In the genomic region with DNA sequence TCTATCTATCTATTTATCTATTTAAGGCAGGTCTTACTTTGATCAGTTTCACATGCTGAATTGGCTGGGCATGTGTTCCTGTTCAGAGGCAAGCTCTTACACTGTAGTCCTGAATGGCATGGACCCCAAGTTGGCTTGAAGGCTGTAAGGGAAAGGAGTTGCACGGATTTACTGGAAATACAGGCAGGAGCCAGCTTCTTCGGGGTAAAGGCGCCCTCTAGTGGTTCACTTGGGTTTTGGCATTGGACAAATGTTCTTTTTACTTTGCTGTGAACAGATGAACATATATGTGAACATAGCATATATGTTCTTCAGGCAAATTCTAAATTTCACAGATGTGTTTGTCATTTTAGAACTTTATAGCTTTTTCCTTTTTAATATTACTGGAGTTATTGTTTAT, we compare ENCODE assay signal across 10 mouse cellular contexts. TPM values are rescaled to one million over a fixed set of nuclear protein-coding genes. Genes with fewer than 3 reads are reported as not detected.
A peak's percentile ranks its signal among the peaks of the same experiment; 100 is the strongest.
DNase-seq lines count a peak whose midpoint lies in the region; ATAC-seq and TF ChIP-seq lines count a peak whose summit lies in the region.
"Had no signal": no experiment of that assay in that cellular context is flagged by ENCODE, and none has a peak within 500 bp of the region (broad histone marks: within the 10 kb centered on the region; RNA-seq: fewer than 3 reads in every experiment).

No protein-coding gene starts in this region.

- TF ChIP-seq POLR2A in ES-Bruce4 (IDR thresholded peaks at IDR 0.05; ENCODE audit: insufficient read depth, low read length), result no peak

- no peaks in the 10 kb centered on the region for H3K27me3 ChIP-seq in hindbrain, embryonic 10.5 days (ENCODE audit: insufficient read depth, poor library complexity, severe bottlenecking)
- H3K27me3 ChIP-seq in hindbrain, embryonic 16.5 days (replicated peaks; ENCODE audit: control insufficient read depth, insufficient read depth, low read length), result no peaks in the 10 kb centered on the region
- H3K27me3 ChIP-seq in ES-Bruce4 (ENCODE audit: control insufficient read depth, insufficient read depth, low read length, poor library complexity, severe bottlenecking), result no peaks in the 10 kb centered on the region
- H3K27me3 ChIP-seq in midbrain, postnatal 0 days (ENCODE audit: insufficient read depth, low read length), result no peaks in the 10 kb centered on the region
- H3K27me3 ChIP-seq: embryonic facial prominence, embryonic 12.5 days; megakaryocyte, embryonic 14.5 days had no signal

- H3K4me2 ChIP-seq in hindbrain, embryonic 16.5 days (ENCODE audit: low read length), result no peak overlapping the region
- no peak overlapping the region for H3K4me2 ChIP-seq in midbrain, postnatal 0 days (ENCODE audit: low read depth, low read length, poor library complexity, severe bottlenecking)
- H3K4me2 ChIP-seq: embryonic facial prominence, embryonic 12.5 days had no signal

- TF ChIP-seq EP300 in ES-Bruce4 (IDR thresholded peaks at IDR 0.05; ENCODE audit: insufficient read depth, low read depth, low read length), result no peak

- no peak overlapping the region for H3K4me3 ChIP-seq in hindbrain, embryonic 10.5 days
- H3K4me3 ChIP-seq in hindbrain, embryonic 16.5 days (ENCODE audit: low read length), result no peak overlapping the region
- H3K4me3 ChIP-seq in ES-Bruce4 (ENCODE audit: low read depth, low read length), result no peak overlapping the region
- no peak overlapping the region for H3K4me3 ChIP-seq in midbrain, postnatal 0 days (ENCODE audit: low read depth, low read length)
- H3K4me3 ChIP-seq: megakaryocyte, embryonic 14.5 days had no signal

- peaks cover 28% of the 10 kb centered on the region for H3K4me1 ChIP-seq in hindbrain, embryonic 10.5 days (replicated peaks)
- peaks cover 24% of the 10 kb centered on the region for H3K4me1 ChIP-seq in hindbrain, embryonic 16.5 days (ENCODE audit: control insufficient read depth, insufficient read depth, low read depth, low read length)
- H3K4me1 ChIP-seq in ES-Bruce4 (ENCODE audit: control insufficient read depth, insufficient read depth, low read length), result no peaks in the 10 kb centered on the region
- H3K4me1 ChIP-seq in midbrain, postnatal 0 days (ENCODE audit: insufficient read depth, low read length), result peaks cover 18% of the 10 kb centered on the region; the same call in 1 of the 2 replicates

- under 1% methylated on average over 3 of the region's 3 CpGs for WGBS in hindbrain, embryonic 10.5 days
- 0% methylated on average over 3 of the region's 3 CpGs for WGBS in hindbrain, embryonic 16.5 days
- WGBS in midbrain, postnatal 0 days, result 0% methylated on average over 3 of the region's 3 CpGs

- intact Hi-C loops in gastrocnemius, postnatal 36 days (cut with DNase I), result loop anchor here (2.0 kb wide), 1 partner anchor 388 kb away; no protein-coding TSS in a partner anchor

- no peaks in the 10 kb centered on the region for H3K9me3 ChIP-seq in hindbrain, embryonic 10.5 days
- no peaks in the 10 kb centered on the region for H3K9me3 ChIP-seq in hindbrain, embryonic 16.5 days (ENCODE audit: control insufficient read depth, low read length)
- no peaks in the 10 kb centered on the region for H3K9me3 ChIP-seq in ES-Bruce4 (replicated peaks; ENCODE audit: control insufficient read depth, insufficient read depth, low read length, poor library complexity, severe bottlenecking)
- H3K9me3 ChIP-seq in midbrain, postnatal 0 days (ENCODE audit: low read length), result no peaks in the 10 kb centered on the region
- H3K9me3 ChIP-seq: embryonic facial prominence, embryonic 12.5 days; megakaryocyte, embryonic 14.5 days had no signal

- DNase-seq in hindbrain, embryonic 10.5 days (ENCODE audit: low spot score), result peak; percentile 77
- DNase-seq in cerebellum, adult 8-10 months, result peak; percentile 73
- DNase-seq in gastrocnemius, postnatal 36 days, result peak; percentile 42 to 65
- peak; percentile 51 for DNase-seq in left cerebral cortex, adult 11 months (ENCODE audit: low spot score)
- DNase-seq in midbrain, postnatal 0 days (ENCODE audit: low spot score), result peak; percentile 83
- DNase-seq in testis, postnatal 10 days (ENCODE audit: low spot score), result peak; percentile 76

- TF ChIP-seq CTCF in ES-Bruce4 (IDR thresholded peaks at IDR 0.05; ENCODE audit: low read depth, low read length), result peak; percentile 66
- TF ChIP-seq CTCF in midbrain, postnatal 0 days (IDR thresholded peaks at IDR 0.05), result peak; percentile 96

- no peak overlapping the region for H3K9ac ChIP-seq in hindbrain, embryonic 16.5 days (ENCODE audit: low read depth, low read length)
- 0 out of 2 replicates have a peak overlapping the region, but pooled peaks have one; percentile 90 for H3K9ac ChIP-seq in ES-Bruce4 (ENCODE audit: low read depth, poor library complexity, severe bottlenecking)
- no peak overlapping the region for H3K9ac ChIP-seq in midbrain, postnatal 0 days (replicated peaks; ENCODE audit: low read length, poor library complexity, severe bottlenecking)
- H3K9ac ChIP-seq: embryonic facial prominence, embryonic 12.5 days had no signal

- no peak overlapping the region for H3K27ac ChIP-seq in hindbrain, embryonic 10.5 days
- no peak overlapping the region for H3K27ac ChIP-seq in hindbrain, embryonic 16.5 days (ENCODE audit: low read depth, low read length)
- H3K27ac ChIP-seq in ES-Bruce4 (ENCODE audit: insufficient read depth, low read length), result no peak overlapping the region
- no peak overlapping the region for H3K27ac ChIP-seq in midbrain, postnatal 0 days (ENCODE audit: low read depth, low read length)
- H3K27ac ChIP-seq: embryonic facial prominence, embryonic 12.5 days had no signal

- no peak for ATAC-seq in hindbrain, embryonic 16.5 days
- ATAC-seq in midbrain, postnatal 0 days (ENCODE audit: low FRiP score), result no peak

- H3K36me3 ChIP-seq in hindbrain, embryonic 10.5 days, result peaks cover 65% of the 10 kb centered on the region
- H3K36me3 ChIP-seq in hindbrain, embryonic 16.5 days (ENCODE audit: control insufficient read depth, insufficient read depth, low read length), result peaks cover 19% of the 10 kb centered on the region
- H3K36me3 ChIP-seq in ES-Bruce4 (ENCODE audit: control insufficient read depth, insufficient read depth, low read length, poor library complexity, severe bottlenecking), result peaks cover 73% of the 10 kb centered on the region
- H3K36me3 ChIP-seq in midbrain, postnatal 0 days (ENCODE audit: insufficient read depth, low read length), result peaks cover 19% of the 10 kb centered on the region

RNA-seq across cellular contexts. Expression of a gene that starts 2.5 kb away (rescaled TPM):
- polyA plus RNA-seq in hindbrain, embryonic 10.5 days (2016; fragmentation: Nextera tagmentation; extraction: Ambion mirVana), result 517 and 544 TPM in 2 replicates
- 464 and 517 TPM in 2 replicates for polyA plus RNA-seq in hindbrain, embryonic 16.5 days (2015; fragmentation: Nextera tagmentation; extraction: Ambion mirVana)
- polyA plus RNA-seq in ES-Bruce4 (2011; ENCODE audit: insufficient read depth, insufficient read length, low read depth, missing spikeins), result 406 and 464 TPM in 2 replicates
- total RNA-seq in gastrocnemius, postnatal 36 days (2021), result 100 to 1,000 TPM; 325 to 364 TPM
- total RNA-seq in midbrain, postnatal 0 days (2014; rRNA removed), result 211 and 345 TPM in 2 replicates
- polyA plus RNA-seq in midbrain, postnatal 0 days (2015; fragmentation: Nextera tagmentation; extraction: Ambion mirVana), result 501 and 560 TPM in 2 replicates

RNA-seq across cellular contexts. Expression of a gene that starts 2.5 kb away (rescaled TPM):
- 712 and 835 TPM in 2 replicates for polyA plus RNA-seq in hindbrain, embryonic 10.5 days (2016; fragmentation: Nextera tagmentation; extraction: Ambion mirVana)
- polyA plus RNA-seq in hindbrain, embryonic 16.5 days (2015; fragmentation: Nextera tagmentation; extraction: Ambion mirVana), result 392 and 410 TPM in 2 replicates
- 3,700 and 3,844 TPM in 2 replicates for polyA plus RNA-seq in ES-Bruce4 (2011; ENCODE audit: insufficient read depth, insufficient read length, low read depth, missing spikeins)
- total RNA-seq in gastrocnemius, postnatal 36 days (2021), result 100 to 1,000 TPM; 503 to 584 TPM
- 348 and 379 TPM in 2 replicates for total RNA-seq in midbrain, postnatal 0 days (2014; rRNA removed)
- polyA plus RNA-seq in midbrain, postnatal 0 days (2015; fragmentation: Nextera tagmentation; extraction: Ambion mirVana), result 513 and 564 TPM in 2 replicates

RNA-seq across cellular contexts. Expression of a gene that starts 16.0 kb away (rescaled TPM):
- 87.7 and 91.8 TPM in 2 replicates for polyA plus RNA-seq in hindbrain, embryonic 10.5 days (2016; fragmentation: Nextera tagmentation; extraction: Ambion mirVana)
- 55.7 and 59.8 TPM in 2 replicates for polyA plus RNA-seq in hindbrain, embryonic 16.5 days (2015; fragmentation: Nextera tagmentation; extraction: Ambion mirVana)
- polyA plus RNA-seq in ES-Bruce4 (2011; ENCODE audit: insufficient read depth, insufficient read length, low read depth, missing spikeins), result 30.6 and 35.7 TPM in 2 replicates
- total RNA-seq in gastrocnemius, postnatal 36 days (2021), result 10 to 100 TPM; 13.3 to 15.2 TPM
- 24.4 and 26.7 TPM in 2 replicates for total RNA-seq in midbrain, postnatal 0 days (2014; rRNA removed)
- 46.8 and 50.0 TPM in 2 replicates for polyA plus RNA-seq in midbrain, postnatal 0 days (2015; fragmentation: Nextera tagmentation; extraction: Ambion mirVana)

RNA-seq across cellular contexts. Expression of a gene that starts 16.5 kb away (rescaled TPM):
- 26.2 and 28.5 TPM in 2 replicates for polyA plus RNA-seq in hindbrain, embryonic 10.5 days (2016; fragmentation: Nextera tagmentation; extraction: Ambion mirVana)
- 45.8 and 46.6 TPM in 2 replicates for polyA plus RNA-seq in hindbrain, embryonic 16.5 days (2015; fragmentation: Nextera tagmentation; extraction: Ambion mirVana)
- polyA plus RNA-seq in ES-Bruce4 (2011; ENCODE audit: insufficient read depth, insufficient read length, low read depth, missing spikeins), result 40.0 and 44.7 TPM in 2 replicates
- 10 to 100 TPM; 15.3 to 22.5 TPM for total RNA-seq in gastrocnemius, postnatal 36 days (2021)
- total RNA-seq in midbrain, postnatal 0 days (2014; rRNA removed), result 19.8 and 38.4 TPM in 2 replicates
- polyA plus RNA-seq in midbrain, postnatal 0 days (2015; fragmentation: Nextera tagmentation; extraction: Ambion mirVana), result 46.2 and 50.0 TPM in 2 replicates

RNA-seq across cellular contexts. Expression of a gene that starts 45.2 kb away (rescaled TPM):
- 23.4 and 25.9 TPM in 2 replicates for polyA plus RNA-seq in hindbrain, embryonic 10.5 days (2016; fragmentation: Nextera tagmentation; extraction: Ambion mirVana)
- 26.6 and 29.0 TPM in 2 replicates for polyA plus RNA-seq in hindbrain, embryonic 16.5 days (2015; fragmentation: Nextera tagmentation; extraction: Ambion mirVana)
- polyA plus RNA-seq in ES-Bruce4 (2011; ENCODE audit: insufficient read depth, insufficient read length, low read depth, missing spikeins), result 3.6 and 3.9 TPM in 2 replicates
- 10 to 100 TPM in 1 of 2 experiments, 1 to 10 TPM in 1; 8.0 to 11.7 TPM for total RNA-seq in gastrocnemius, postnatal 36 days (2021)
- total RNA-seq in midbrain, postnatal 0 days (2014; rRNA removed), result 21.4 and 22.5 TPM in 2 replicates
- 27.5 and 33.5 TPM in 2 replicates for polyA plus RNA-seq in midbrain, postnatal 0 days (2015; fragmentation: Nextera tagmentation; extraction: Ambion mirVana)
